19 mouse cellular contexts compared by ENCODE assay signal in the genomic region with DNA sequence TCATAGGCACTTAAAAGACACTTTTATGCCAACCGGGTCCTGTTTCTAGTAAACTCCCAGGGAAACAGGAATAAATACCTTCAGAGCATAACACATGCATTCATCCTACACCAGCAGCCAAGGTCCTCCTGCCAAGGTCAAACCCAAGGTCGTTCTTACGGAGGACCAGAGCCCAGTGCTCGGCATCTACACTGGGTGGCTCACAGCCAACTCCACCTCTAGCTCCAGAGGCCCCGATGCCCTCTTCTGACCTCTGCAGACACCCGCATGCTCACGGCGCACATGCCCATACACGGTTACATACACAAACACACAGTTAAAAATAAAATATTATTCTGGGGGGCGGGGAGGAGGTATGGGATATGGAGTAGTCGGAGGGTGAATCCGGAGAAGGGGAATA. TPM values are rescaled to one million over a fixed set of nuclear protein-coding genes. Genes with fewer than 3 reads are reported as not detected.
DNase-seq lines count a peak whose midpoint lies in the region; ATAC-seq lines count a peak whose summit lies in the region.
"Had no signal": no experiment of that assay in that cellular context is flagged by ENCODE, and none has a peak within 500 bp of the region (broad histone marks: within the 10 kb centered on the region; RNA-seq: fewer than 3 reads in every experiment).

No protein-coding gene starts in this region.

- H3K4me1 ChIP-seq in heart, embryonic 16.5 days (ENCODE audit: control insufficient read depth, insufficient read depth, low read length): peaks cover 67% of the 10 kb centered on the region
- peaks cover 50% of the 10 kb centered on the region for H3K4me1 ChIP-seq in forebrain, embryonic 13.5 days

- no peak overlapping the region for H3K4me3 ChIP-seq in heart, embryonic 16.5 days (ENCODE audit: low read length)
- no peak overlapping the region for H3K4me3 ChIP-seq in forebrain, embryonic 13.5 days
- H3K4me3 ChIP-seq: embryonic facial prominence, embryonic 10.5 days; erythroblast, embryonic 14.5 days; forebrain, embryonic 15.5 days; limb, embryonic 15.5 days; megakaryocyte, embryonic 14.5 days; midbrain, embryonic 15.5 days had no signal

- H3K9me3 ChIP-seq in heart, embryonic 16.5 days (replicated peaks; ENCODE audit: control insufficient read depth, low read length): no peaks in the 10 kb centered on the region
- H3K9me3 ChIP-seq in forebrain, embryonic 13.5 days (replicated peaks): no peaks in the 10 kb centered on the region
- H3K9me3 ChIP-seq: embryonic facial prominence, embryonic 10.5 days; forebrain, embryonic 15.5 days; limb, embryonic 15.5 days; megakaryocyte, embryonic 14.5 days; midbrain, embryonic 15.5 days had no signal

- intact Hi-C loops in left cerebral cortex, postnatal 4 days (cut with DNase I): loop anchor here (10.0 kb wide), 1 partner anchor 92 kb away; no protein-coding TSS in a partner anchor

- WGBS in heart, embryonic 16.5 days: 49% methylated on average over 12 of the region's 12 CpGs
- 90% methylated on average over 12 of the region's 12 CpGs for WGBS in forebrain, embryonic 13.5 days

- H3K27ac ChIP-seq in heart, embryonic 16.5 days (ENCODE audit: low read length): peak overlapping the region; percentile 93
- no peak overlapping the region for H3K27ac ChIP-seq in forebrain, embryonic 13.5 days
- H3K27ac ChIP-seq: embryonic facial prominence, embryonic 10.5 days; forebrain, embryonic 15.5 days; limb, embryonic 15.5 days; midbrain, embryonic 15.5 days had no signal

- H3K36me3 ChIP-seq in heart, embryonic 16.5 days (ENCODE audit: control insufficient read depth, insufficient read depth): no peaks in the 10 kb centered on the region
- H3K36me3 ChIP-seq in forebrain, embryonic 13.5 days (ENCODE audit: poor library complexity, severe bottlenecking): no peaks in the 10 kb centered on the region
- H3K36me3 ChIP-seq: embryonic facial prominence, embryonic 10.5 days; forebrain, embryonic 15.5 days; limb, embryonic 15.5 days; midbrain, embryonic 15.5 days had no signal

- peak; percentile 9 for DNase-seq in gastrocnemius, postnatal 25 days
- DNase-seq in gastrocnemius, postnatal 4 days (ENCODE audit: low spot score in 2 of 2): no peak
- DNase-seq in heart, adult 9 months (ENCODE audit: low spot score in 2 of 2): peak; percentile 52 to 62
- DNase-seq in kidney, postnatal 25 days: peak; percentile 46 to 72
- DNase-seq in left cerebral cortex, postnatal 4 days: no peak
- DNase-seq: adrenal gland, adult 8-10 months; cerebellum, adult 11-12 months; right cerebral cortex, postnatal 4 days; thymus, adult 18-20 months had no signal

- peak; percentile 25; the same call in 1 of the 2 replicates for ATAC-seq in heart, embryonic 16.5 days (replicated peaks; ENCODE audit: extremely low read depth, insufficient read depth, low FRiP score)
- no peak for ATAC-seq in forebrain, embryonic 13.5 days
- ATAC-seq: forebrain, embryonic 15.5 days; hindbrain, embryonic 16.5 days; intestine, postnatal 0 days; midbrain, embryonic 15.5 days had no signal

- H3K27me3 ChIP-seq in heart, embryonic 16.5 days (ENCODE audit: control insufficient read depth, insufficient read depth, low read length): peaks cover 4% of the 10 kb centered on the region; the same call in 1 of the 2 replicates
- H3K27me3 ChIP-seq in forebrain, embryonic 13.5 days: peaks cover 29% of the 10 kb centered on the region

- H3K9ac ChIP-seq in heart, embryonic 16.5 days (ENCODE audit: low read length): peak overlapping the region; percentile 37; the same call in 1 of the 2 replicates
- no peak overlapping the region for H3K9ac ChIP-seq in forebrain, embryonic 13.5 days
- H3K9ac ChIP-seq: forebrain, embryonic 15.5 days; limb, embryonic 15.5 days; midbrain, embryonic 15.5 days had no signal

- H3K4me2 ChIP-seq in heart, embryonic 16.5 days (ENCODE audit: low read depth, low read length): peak overlapping the region; percentile 7; the same call in 1 of the 2 replicates
- no peak overlapping the region for H3K4me2 ChIP-seq in forebrain, embryonic 13.5 days
- H3K4me2 ChIP-seq: forebrain, embryonic 15.5 days; limb, embryonic 15.5 days; midbrain, embryonic 15.5 days had no signal

RNA-seq across cellular contexts. Expression of gene Nfatc2, which starts 14.9 kb away (rescaled TPM):
- 1 to 10 TPM; 6.4 to 7.7 TPM for total RNA-seq in gastrocnemius, postnatal 25 days (2021)
- total RNA-seq in gastrocnemius, postnatal 4 days (2021): 10 to 100 TPM; 23.5 to 24.7 TPM
- polyA plus RNA-seq in heart, embryonic 16.5 days (2015; fragmentation: Nextera tagmentation; extraction: Ambion mirVana): 10.0 and 10.9 TPM in 2 replicates
- total RNA-seq in left cerebral cortex, postnatal 4 days (2021): 1 to 10 TPM; 6.0 to 6.2 TPM
- polyA plus RNA-seq in forebrain, embryonic 13.5 days (2015; fragmentation: Nextera tagmentation; extraction: Ambion mirVana): 1.5 and 1.7 TPM in 2 replicates
- polyA plus RNA-seq: erythroblast, embryonic 14.5 days had no signal

Comparison
In these comparisons a context has a peak if more than half of its experiments do, and no peak if none do; other contexts are left out.
1. DNase-seq: peak in gastrocnemius, postnatal 25 days (single experiment), heart, adult 9 months (2 of 2) and kidney, postnatal 25 days (2 of 2); none in gastrocnemius, postnatal 4 days (0 of 2) and left cerebral cortex, postnatal 4 days (single experiment).